Comparison of ENCODE assay signal across 18 mouse cellular contexts in the genomic region with DNA sequence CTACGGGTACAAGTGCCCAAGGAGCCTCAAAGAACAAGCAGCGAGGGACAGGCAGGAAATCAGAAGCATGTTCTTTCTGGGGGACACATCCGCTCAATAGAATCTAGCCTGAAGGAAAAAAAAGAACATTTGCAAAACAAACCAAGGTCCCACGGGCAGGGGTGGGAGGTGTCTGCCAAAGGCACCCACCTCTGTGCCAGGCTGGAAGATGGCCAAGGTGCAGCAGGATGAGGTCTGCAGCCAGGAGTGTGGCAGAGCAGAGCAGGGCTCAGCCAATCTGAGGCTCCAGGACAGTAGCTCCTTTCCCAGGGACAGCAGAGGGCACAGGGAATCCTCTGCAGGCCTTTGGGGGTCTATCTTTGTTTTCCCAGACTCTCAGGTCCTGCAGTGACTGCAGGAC.
DNase-seq lines count a peak whose midpoint lies in the region; TF ChIP-seq lines count a peak whose summit lies in the region.
"Had no signal": no experiment of that assay in that cellular context is flagged by ENCODE, and none has a peak within 500 bp of the region (broad histone marks: within the 10 kb centered on the region; RNA-seq: fewer than 3 reads in every experiment).

No protein-coding gene starts in this region.

- H3K27me3 ChIP-seq in thymus, adult 2 months (ENCODE audit: control insufficient read depth, insufficient read depth, low read length): no peaks in the 10 kb centered on the region
- H3K27me3 ChIP-seq: CH12.LX; embryonic facial prominence, embryonic 12.5 days had no signal

- H3K4me3 ChIP-seq in thymus, adult 2 months (ENCODE audit: control insufficient read depth, insufficient read depth, low read length): no peak overlapping the region
- H3K4me3 ChIP-seq: embryonic facial prominence, embryonic 10.5 days; embryonic facial prominence, embryonic 12.5 days; forebrain, embryonic 13.5 days; forebrain, embryonic 15.5 days had no signal

- H3K36me3 ChIP-seq in thymus, adult 2 months (ENCODE audit: control insufficient read depth, insufficient read depth, low read length): no peaks in the 10 kb centered on the region
- H3K36me3 ChIP-seq: embryonic facial prominence, embryonic 10.5 days; embryonic facial prominence, embryonic 12.5 days; forebrain, embryonic 15.5 days; G1E had no signal

- TF ChIP-seq CTCF in thymus, adult 2 months (IDR thresholded peaks at IDR 0.05; ENCODE audit: borderline replicate concordance, control insufficient read depth, extremely low read depth, insufficient read depth, low read length, poor library complexity): no peak

- H3K27ac ChIP-seq in thymus, adult 2 months (ENCODE audit: control insufficient read depth, insufficient read depth, low read length): no peak overlapping the region
- H3K27ac ChIP-seq: embryonic facial prominence, embryonic 10.5 days; embryonic facial prominence, embryonic 12.5 days; forebrain, embryonic 13.5 days; forebrain, embryonic 15.5 days had no signal

- WGBS in thymus, adult 2 months: 57% methylated on average over 4 of the region's 4 CpGs

- TF ChIP-seq POLR2A in thymus, adult 2 months (IDR thresholded peaks at IDR 0.05; ENCODE audit: control insufficient read depth, extremely low read depth, insufficient read depth, low read length, poor library complexity): no peak

- H3K4me1 ChIP-seq in thymus, adult 2 months (replicated peaks; ENCODE audit: control insufficient read depth, insufficient read depth, low read length): peaks cover 3% of the 10 kb centered on the region; the same call in 1 of the 2 replicates
- H3K4me1 ChIP-seq: embryonic facial prominence, embryonic 12.5 days had no signal

- DNase-seq in adrenal gland, adult 2 months: peak; percentile 40
- DNase-seq in adrenal gland, adult 8-10 months: no peak
- peak; percentile 76 for DNase-seq in adrenal gland, postnatal 14 days
- DNase-seq in adrenal gland, adult 18-20 months (ENCODE audit: low spot score in 2 of 2): no peak
- peak; percentile 44 for DNase-seq in right cerebral cortex, postnatal 4 days
- no peak for DNase-seq in right cerebral cortex, postnatal 14 days
- peak; percentile 48 for DNase-seq in adrenal gland, postnatal 25 days
- DNase-seq in thymus, adult 2 months: no peak
- DNase-seq: B cell, adult 2 months; cerebellum, adult 11-12 months; cerebellum, adult 9-10 months; forebrain, postnatal 0 days had no signal

Comparison
In these comparisons a context has a peak if more than half of its experiments do, and no peak if none do; other contexts are left out.
1. DNase-seq: peak in adrenal gland, adult 2 months (single experiment), adrenal gland, postnatal 14 days (single experiment), right cerebral cortex, postnatal 4 days (single experiment) and adrenal gland, postnatal 25 days (single experiment); none in adrenal gland, adult 8-10 months (single experiment), adrenal gland, adult 18-20 months (0 of 2), right cerebral cortex, postnatal 14 days (single experiment) and thymus, adult 2 months (single experiment).